Mouse (Mus musculus): ENCODE results near the gene Gm6370. TPM values are rescaled to one million over a fixed set of nuclear protein-coding genes. Genes with fewer than 3 reads are reported as not detected.
A peak's percentile ranks its signal among the peaks of the same experiment; 100 is the strongest.
"Not testable (repeated sequence)": the region's sequence is repeated elsewhere in the genome, so short reads cannot be mapped to it uniquely, and the experiment has no call there.

Gm6370 gene
- polyA plus RNA-seq, 1 experiment from 2014 or later, result not detected

- in situ Hi-C loops (cut with MboI; ENCODE audit: low pct_unique_long_range_greater_than_20kb), result loop anchor here (5.0 kb wide), 1 partner anchor 102 kb away; no protein-coding TSS in a partner anchor
- DNase-seq (ENCODE audit: low read depth, low spot score); POLR2A ChIA-PET; CTCF ChIA-PET; H3K27me3 ChIP-seq; ATAC-seq: not testable (repeated sequence)
- TF ChIP-seq CTCF (IDR thresholded peaks at IDR 0.05), result peak; percentile 72
Measured at GRCm38 (mm10) chr5:146479564-146479963, 11.6 kb upstream of the Gm6370 start.

GRCm38 (mm10) chr5:146481665-146482064 is 9.5 kb upstream of the Gm6370 start, which contains the start of gene Gm6408:
Gm6408 (plus strand) TSS chr5:146481965.
- in situ Hi-C loops (cut with MboI; ENCODE audit: low pct_unique_long_range_greater_than_20kb); ATAC-seq; CTCF ChIA-PET; H3K27me3 ChIP-seq; POLR2A ChIA-PET; DNase-seq (ENCODE audit: low read depth, low spot score): not testable (repeated sequence)

GRCm38 (mm10) chr5:146488959-146489358 is 2.2 kb upstream of the Gm6370 start:
- in situ Hi-C loops (cut with MboI; ENCODE audit: low pct_unique_long_range_greater_than_20kb); H3K27me3 ChIP-seq; CTCF ChIA-PET; DNase-seq (ENCODE audit: low read depth, low spot score); POLR2A ChIA-PET; ATAC-seq: not testable (repeated sequence)
- peak; percentile 66 for TF ChIP-seq CTCF (IDR thresholded peaks at IDR 0.05)

GRCm38 (mm10) chr5:146502099-146502498 is 10.9 kb downstream of the Gm6370 start, which contains the start of gene 4930449I24Rik:
4930449I24Rik (plus strand) TSS chr5:146502399.
- in situ Hi-C loops (cut with MboI; ENCODE audit: low pct_unique_long_range_greater_than_20kb), result not testable (repeated sequence)

GRCm38 (mm10) chr5:146513823-146514222 is 22.7 kb downstream of the Gm6370 start, which contains the start of gene Gm3402:
Gm3402 (plus strand) TSS chr5:146514123.
- CTCF ChIA-PET; DNase-seq (ENCODE audit: low read depth, low spot score); POLR2A ChIA-PET; H3K27me3 ChIP-seq; in situ Hi-C loops (cut with MboI; ENCODE audit: low pct_unique_long_range_greater_than_20kb); ATAC-seq: not testable (repeated sequence)

More at GRCm38 (mm10) chr5:146502099-146502498, 10.9 kb downstream of the Gm6370 start, which contains the start of gene 4930449I24Rik:
- CTCF ChIA-PET; ATAC-seq; POLR2A ChIA-PET; DNase-seq (ENCODE audit: low read depth, low spot score); H3K27me3 ChIP-seq: not testable (repeated sequence)

GRCm38 (mm10) chr5:146525501-146525900 is 34.3 kb downstream of the Gm6370 start, which contains the start of gene Gm3404:
Gm3404 (plus strand) TSS chr5:146525801.
- H3K27me3 ChIP-seq; DNase-seq (ENCODE audit: low read depth, low spot score); POLR2A ChIA-PET; in situ Hi-C loops (cut with MboI; ENCODE audit: low pct_unique_long_range_greater_than_20kb); ATAC-seq; CTCF ChIA-PET: not testable (repeated sequence)

GRCm38 (mm10) chr5:146537347-146537746 is 46.2 kb downstream of the Gm6370 start, which contains the start of gene Gm3409:
Gm3409 (plus strand) TSS chr5:146537647.
- H3K27me3 ChIP-seq; POLR2A ChIA-PET; in situ Hi-C loops (cut with MboI; ENCODE audit: low pct_unique_long_range_greater_than_20kb); ATAC-seq; CTCF ChIA-PET; DNase-seq (ENCODE audit: low read depth, low spot score): not testable (repeated sequence)

Other genes with a start within 250 kb of the Gm6370 start
- 19.0 TPM for gene Wasf3, start 106.4 kb upstream of the Gm6370 start, polyA plus RNA-seq (2021)
- gene Gm6408, start 9.4 kb upstream of the Gm6370 start, polyA plus RNA-seq (2021), result not detected
- not detected for gene 4930449I24Rik, start 11.0 kb downstream of the Gm6370 start, polyA plus RNA-seq (2021)
- not detected for gene Gm3402, start 22.8 kb downstream of the Gm6370 start, polyA plus RNA-seq (2021)
- not detected for gene Gm3404, start 34.4 kb downstream of the Gm6370 start, polyA plus RNA-seq (2021)
- not detected for gene Gm3409, start 46.3 kb downstream of the Gm6370 start, polyA plus RNA-seq (2021)
- not detected for gene Gm3415, start 64.8 kb downstream of the Gm6370 start, polyA plus RNA-seq (2021)
- 0.03 TPM for gene Gpr12, start 93.9 kb downstream of the Gm6370 start, polyA plus RNA-seq (2021)

All from Patski (cell line).